Mouse (Mus musculus) megakaryocyte progenitor cell, adult 5-6 weeks (primary cell): Measurements from ENCODE around the gene Enkur. TPM values are rescaled to one million over a fixed set of nuclear protein-coding genes. Genes with fewer than 3 reads are reported as not detected.
A peak's percentile ranks its signal among the peaks of the same experiment; 100 is the strongest.
"Not testable (repeated sequence)": the region's sequence is repeated elsewhere in the genome, so short reads cannot be mapped to it uniquely, and the experiment has no call there.

Experiments used
- ATAC-seq: replicated peaks from 2 replicates; pipeline ENCODE4 v1.8.0; 2016; ENCODE audit warnings: mild to moderate bottlenecking, moderate TSS enrichment, inconsistent platforms; ENCODE audit not compliant: poor library complexity
- total RNA-seq, 2 experiments: library from RNA; stranded (forward) in 1 of 2; stranded (reverse) in 1 of 2; fragments of 157-497, 149-512 nt in 1 of 2; fragments of 200-1000 nt in 1 of 2; gene quantifications; 2 replicates each; pipeline versions ENCODE4 v1.2.3 to v1.2.4; 2015 to 2017

The Enkur gene
- 2.3 and 2.8 TPM in 2 replicates for total RNA-seq (2015)
- total RNA-seq (2017): 3.1 and 4.0 TPM in 2 replicates

DNA sequence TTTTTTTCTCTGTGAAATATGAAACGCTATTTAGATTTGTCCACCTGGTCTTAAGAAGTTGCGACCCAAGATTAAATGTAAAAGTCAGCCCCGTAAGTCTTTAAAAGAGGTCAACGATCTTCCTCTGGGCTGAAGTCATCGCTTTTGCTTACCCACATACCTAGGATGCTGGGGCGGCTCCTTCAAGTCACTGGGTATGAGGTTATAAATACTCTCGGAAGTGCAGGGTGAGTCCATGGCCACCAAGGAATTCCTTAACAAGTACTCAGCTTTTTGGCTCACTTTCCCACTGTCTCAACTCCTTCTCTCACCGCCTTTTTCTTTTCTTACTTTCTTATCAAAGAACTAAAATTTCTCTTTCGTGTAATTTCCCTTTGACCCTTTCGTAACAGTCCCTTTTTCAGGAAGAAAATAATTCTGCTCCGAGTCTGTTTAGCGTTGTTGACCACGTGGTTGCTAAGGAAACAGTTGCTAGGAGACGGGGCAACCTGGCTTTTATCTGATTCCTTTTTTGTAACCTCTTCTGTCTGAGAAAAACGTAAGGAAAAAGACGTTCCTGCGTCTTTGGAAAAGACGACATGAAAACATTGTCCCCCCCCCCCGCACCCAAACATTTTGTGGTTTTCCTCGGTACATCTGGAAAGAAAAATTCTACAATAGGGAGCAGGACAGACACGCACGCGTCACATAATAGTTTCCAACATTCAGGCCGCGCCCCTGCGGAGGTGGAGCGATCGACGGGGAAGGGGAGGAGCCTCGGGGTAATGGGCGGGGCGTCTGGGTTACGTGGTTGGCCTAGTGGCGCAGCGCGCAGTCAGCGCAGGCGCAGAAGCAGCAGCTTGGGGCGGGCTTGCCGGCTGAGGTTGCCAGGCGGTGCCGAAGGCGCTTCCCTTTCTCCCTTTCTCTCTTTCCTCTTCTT is at the start of gene Enkur, which contains the start of gene Thnsl1:
TSS of gene Enkur (minus strand) at position 454 of the 919 bp plus-strand sequence.
TSS of gene Thnsl1 (plus strand) at position 813 of the 919 bp plus-strand sequence.
- ATAC-seq: peak; percentile 93

DNA sequence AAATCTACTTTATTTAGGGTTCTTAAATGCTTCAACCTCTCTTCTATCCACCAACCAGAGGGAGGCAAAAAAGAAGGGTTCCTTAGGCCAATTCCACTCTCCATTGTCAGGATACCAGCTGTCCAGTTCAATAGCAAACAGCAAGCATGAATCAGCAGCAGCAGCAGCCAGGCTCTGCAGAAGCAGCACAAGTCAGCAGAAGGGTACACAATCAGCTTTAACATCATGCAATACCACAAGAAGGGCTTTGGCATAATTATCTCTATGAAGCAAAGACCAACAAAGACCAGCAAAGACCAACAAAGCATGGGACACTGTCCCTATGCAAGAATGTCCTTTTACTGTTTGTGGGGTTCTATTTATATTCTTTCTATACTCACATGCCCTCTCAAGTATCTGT is 49.1 kb upstream of the Enkur start:
- ATAC-seq: peak; percentile 70

DNA sequence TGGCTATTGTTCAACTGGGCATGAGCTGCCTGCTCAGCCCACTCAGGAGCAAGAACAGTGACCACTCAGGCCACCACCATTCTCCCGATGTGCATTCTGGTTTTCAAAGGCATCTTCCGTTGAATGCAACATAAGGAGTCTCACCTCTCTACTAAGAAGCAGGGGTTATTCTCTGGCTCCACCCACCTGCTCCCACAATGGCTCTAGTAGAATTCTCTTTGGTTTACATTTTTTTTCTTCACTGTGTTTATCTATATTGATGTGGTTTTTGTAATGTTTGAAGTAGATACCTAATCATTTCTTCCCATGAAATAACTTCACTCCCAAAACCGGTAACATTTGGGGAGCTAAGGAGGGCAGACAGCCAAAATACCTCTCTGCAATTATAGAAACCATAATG is 48.5 kb upstream of the Enkur start:
- peak; percentile 57; the same call in 1 of the 2 replicates for ATAC-seq

DNA sequence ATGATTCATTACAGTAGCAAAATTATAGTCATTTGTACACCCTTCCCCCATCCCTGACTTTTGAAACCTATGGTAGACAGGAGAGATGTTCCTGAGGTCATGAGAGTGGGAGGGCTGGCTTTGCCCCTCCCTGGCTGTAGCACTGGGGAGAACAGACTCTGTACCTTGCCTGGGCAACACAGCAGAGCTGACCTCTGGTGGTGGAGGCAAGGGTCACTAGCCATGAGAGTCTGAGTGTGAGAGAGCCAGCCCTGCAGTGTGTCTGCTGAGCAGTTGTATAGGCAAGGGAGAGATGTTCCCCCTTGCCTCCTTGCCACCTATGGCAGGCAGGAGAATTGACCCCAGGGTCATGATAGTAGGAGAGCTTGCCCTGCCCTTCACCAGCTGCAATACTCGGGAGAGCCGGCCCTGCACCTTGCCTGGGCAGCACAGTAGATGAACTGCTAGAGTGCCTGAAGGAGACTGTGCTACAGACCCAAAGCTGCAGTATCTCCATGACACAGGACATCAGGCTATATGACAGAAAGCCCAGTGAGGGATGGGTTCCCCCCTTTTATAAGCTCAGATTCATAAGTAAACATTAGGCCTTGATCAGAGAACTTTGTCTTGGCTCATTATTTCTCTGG is 40.4 kb upstream of the Enkur start:
- no peak for ATAC-seq

DNA sequence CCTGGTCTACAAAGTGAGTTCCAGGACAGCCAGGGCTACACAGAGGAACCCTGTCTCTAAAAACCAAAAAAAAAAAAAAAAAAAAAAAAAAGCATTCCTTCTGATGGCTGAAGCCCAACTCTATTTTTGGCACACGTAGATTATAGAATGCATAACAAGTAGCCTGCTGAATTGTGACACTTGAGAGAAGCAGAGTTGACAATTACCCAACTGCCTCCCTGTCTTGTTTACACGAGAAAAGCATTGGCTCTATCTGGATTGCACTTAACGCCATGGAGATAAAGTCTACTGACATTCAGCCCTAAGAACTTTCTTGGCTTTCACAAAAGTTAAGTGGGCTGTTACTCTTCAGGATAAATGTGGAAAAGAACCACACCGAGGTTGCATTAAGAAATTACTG is 39.8 kb upstream of the Enkur start:
- ATAC-seq: no peak

DNA sequence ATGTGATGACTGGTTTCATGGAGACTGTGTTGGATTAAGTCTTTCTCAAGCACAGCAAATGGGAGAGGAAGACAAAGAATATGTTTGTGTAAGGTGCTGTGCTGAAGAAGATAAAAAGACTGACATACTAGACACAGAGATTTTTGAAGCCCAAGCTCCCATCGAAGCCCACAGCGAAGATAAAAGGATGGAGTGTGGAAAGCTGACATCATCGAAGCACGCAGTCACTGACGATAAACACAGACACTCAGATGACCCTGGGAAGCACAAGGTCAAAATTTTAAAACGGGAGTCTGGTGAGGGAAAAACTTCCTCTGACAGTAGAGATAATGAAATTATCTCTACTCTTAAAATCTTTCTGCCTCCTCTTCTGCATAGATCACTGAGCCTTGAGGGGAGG is 38.9 kb upstream of the Enkur start:
- ATAC-seq: not testable (repeated sequence)

DNA sequence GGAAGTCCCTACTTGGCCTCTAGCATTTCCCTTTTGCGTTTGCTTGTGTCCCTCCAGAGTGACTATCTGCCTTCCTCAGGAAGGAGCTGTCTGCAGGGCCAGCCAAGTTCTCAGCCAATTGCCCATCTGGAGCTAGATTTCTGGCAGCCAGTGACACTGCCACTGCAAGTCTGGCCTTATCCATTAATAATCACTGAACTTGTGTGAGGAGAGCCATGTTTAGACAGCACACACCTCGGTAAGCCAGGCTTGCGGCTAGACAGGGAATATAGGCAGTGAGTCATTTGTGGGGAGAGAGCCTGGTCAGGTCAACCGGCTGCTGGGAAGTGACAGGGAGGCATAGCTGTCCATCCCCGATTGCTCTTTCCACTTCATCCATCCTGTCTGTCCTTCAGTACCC is 31.7 kb upstream of the Enkur start:
- ATAC-seq: peak; percentile 59

DNA sequence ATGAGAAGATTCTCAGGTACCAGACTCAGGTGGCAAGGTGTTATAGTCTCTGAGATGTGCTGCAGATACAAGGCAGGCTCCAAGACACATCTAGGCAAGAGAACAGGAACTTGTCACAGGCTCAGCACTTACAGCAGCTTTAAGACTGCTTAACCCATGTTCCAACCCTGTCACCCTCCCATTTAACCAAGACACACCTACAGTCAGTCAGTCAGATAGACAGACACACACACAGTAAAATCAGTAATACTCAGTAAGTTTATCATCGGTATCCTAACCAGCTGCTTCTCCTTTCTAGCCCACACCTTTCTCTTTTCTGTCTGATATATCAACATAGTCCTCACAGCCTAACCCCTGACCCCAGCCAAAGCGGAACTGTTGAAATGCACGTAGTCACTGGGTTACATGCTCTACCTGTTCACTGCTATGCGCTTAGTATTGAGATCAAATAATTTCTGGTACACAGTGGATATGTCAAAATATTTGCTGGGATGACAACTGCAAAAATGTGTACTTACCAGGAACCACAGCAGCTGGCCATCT is 30.8 kb upstream of the Enkur start:
- peak; percentile 30; the same call in 1 of the 2 replicates for ATAC-seq

DNA sequence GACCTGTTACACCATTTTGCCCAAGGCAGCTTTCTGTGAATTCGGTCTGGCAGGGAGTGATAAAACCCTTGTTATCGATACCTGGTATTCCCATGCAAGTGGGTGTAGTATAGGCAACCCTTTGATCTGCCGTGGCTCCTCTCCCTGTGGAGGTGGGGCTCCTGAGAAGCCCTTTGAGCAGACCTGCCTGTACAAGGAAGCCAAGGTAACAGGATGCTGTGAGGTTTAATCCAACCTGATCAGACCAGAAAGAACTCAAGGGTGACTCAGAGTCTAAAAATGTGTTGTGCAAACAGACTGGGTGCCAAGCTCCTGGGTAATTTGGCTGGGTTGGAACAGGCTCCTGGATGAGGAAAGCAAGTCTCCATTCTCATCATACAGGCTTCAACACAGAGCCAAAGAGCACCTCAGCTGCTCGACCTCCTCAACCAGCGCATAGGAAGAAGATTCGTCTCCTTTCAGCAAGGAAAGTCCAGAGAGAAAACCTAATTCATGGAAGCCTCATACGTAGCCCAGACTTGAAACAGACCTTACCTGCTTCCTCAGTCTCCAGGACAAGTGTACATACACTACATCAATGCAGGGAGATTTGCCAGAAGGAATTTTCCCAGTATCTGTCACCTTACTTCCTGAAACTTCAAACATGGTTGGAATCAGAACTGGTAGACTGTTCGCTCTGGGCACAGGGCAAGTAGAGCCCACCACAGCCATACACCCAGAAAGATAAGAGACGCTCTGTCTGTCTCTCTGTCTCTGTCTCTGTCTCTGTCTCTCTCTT is 29.9 kb upstream of the Enkur start:
- ATAC-seq: no peak

DNA sequence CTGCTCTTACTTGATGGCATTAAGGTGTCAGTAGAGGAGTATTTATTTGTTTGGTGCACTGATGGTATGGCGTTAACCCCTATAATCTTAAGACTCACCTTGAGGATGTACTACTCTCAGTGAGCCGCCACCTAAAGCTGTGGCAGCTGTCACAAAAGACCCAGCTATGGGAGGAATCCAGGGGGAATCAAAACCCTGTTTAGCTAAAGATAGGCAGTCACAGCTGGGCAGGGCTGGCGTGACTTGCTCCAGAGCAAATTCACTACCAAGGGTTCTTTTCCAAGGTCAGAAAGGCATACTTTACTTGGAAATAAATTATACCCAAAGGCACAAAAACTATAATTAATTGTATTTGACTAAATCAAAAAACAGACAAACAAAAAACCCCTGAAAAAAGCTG is 26.0 kb upstream of the Enkur start:
- no peak for ATAC-seq

DNA sequence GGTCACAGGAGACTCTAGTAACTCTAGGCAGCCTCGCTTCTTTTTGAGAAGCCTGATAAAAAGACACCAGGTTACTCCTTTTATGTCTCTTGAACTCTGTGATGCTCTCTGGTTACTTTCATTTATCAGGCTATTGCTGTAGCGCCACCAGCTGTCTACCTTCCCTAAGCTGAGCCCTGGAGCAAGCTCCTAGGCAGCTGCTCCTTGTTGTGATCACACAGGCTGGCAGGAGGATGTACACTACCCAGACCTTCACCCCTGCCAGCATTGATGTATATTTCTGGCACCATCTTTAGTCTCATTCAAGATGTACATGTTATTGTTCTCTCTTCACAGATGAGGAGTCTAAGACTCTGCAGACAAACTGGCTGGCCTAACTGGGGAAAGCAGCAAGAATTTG is 25.1 kb upstream of the Enkur start:
- no peak for ATAC-seq

DNA sequence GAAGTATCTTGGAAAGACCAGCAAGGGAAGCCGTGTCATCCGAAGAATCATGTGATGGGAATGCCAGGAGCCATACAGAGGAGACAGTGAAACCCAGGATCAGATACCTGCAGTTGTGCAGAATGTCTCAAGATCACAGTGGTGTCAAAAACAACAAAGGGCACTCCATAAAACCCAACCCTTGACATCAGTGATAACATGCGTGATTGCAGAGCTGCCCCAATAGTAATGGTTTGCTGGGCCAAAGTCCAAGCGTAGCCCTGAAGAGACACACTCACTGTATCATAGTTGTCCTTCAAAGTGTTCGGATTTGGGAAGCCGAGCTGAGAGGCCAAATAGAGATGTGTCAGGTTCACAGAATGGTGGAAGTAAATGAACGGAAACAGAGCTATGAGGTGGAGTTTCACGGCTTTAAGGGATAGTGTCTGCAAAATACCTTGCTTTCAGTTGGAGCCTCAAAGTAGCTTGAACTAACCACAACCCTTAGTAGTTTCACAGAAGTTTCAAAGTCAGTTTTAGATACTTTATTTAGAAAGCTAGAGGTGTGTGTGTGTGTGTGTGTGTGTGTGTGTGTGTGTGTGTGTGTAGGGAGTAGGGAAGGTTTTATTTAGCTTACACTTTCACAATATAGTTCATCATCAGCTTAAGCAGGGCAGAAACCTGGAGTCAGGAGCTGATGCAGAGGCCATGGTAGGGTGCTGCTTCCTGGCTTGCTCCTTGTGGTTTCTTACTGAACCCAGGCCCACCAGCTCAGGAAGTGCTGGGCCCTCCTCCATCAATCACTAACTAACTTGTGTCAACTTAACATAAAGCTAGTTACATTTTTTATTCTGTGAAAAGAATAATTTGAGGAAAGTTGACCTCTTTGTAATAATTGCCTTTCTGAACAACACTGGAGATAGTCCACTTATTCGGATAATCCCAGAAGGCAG is 17.6 kb upstream of the Enkur start:
- peak; percentile 46 for ATAC-seq

DNA sequence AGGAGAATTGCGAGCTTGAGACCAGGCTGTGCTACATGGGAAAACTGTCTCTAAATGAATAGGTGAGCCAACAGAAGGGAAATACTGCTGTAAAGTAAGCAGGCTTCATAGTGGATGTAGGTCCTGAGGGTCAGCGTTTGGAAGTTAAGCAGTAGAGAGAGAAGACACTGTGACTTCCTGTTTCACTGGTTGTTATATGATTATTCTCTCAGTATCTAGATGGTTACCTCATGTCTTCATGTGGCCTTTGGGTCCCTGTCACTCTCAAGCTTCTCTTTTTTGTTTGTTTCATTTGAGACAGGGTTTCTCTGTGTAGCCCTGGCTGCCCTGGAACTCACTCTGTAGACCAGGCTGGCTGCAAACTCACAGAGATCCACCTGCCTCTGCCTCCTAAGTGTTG is 10.1 kb upstream of the Enkur start:
- ATAC-seq: peak; percentile 71

DNA sequence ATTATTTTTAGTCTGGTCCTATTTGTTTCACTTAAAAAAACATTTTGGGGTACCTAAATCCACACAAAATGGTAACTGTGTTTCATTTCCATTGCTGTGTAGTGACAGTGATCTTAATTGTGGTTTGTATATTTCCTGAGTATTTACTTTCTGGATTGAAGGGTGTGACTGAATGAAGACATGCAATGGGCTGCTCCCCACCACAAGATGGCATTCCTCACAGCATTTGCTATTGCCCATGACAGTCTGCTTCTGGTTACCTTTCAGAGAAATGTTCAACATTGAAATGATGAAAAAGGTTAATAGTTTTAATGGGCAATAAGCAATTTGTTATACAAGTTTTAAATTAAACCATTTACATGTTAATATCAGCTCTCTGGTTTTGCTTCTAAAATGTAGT is 9.2 kb upstream of the Enkur start:
- ATAC-seq: peak; percentile 73

DNA sequence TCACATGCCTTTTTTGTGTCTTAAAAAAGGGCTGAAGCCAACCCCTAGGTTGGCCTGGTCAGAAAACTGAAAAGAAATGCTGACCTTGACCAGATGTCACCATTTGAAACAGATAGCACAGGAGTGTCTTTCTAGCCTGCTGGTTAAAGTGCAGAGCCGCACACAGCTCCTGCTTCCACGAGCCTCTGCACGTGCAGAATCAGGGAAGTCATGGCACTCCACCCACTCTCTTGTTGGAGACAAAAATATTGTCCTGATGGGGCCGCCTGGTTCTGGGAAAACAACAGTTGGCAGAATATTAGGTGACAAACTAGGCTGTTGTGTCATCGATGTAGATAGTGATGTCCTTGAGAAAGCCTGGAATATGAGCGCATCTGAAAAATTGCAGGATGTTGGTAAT is 6.2 kb upstream of the Enkur start:
- ATAC-seq: no peak

DNA sequence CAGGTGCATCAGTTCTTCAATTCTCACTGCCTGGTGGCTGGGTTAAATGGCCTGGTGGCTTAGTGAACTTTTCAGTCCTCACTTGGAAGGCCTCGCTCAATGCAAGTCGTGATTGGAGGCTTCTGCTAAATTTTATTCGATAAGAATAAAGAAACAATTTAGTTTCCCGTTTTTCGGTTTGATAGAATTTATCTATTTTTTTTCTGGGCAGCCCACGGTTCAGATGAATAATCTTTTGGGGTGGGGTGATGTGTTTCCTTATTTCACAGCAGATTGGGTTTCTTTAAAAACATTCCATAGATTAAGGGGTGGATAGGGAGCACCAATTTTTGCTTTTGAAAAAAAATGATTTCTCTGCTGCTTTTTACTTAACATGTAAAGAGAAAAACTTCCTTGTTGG is 1.1 kb upstream of the Enkur start:
- ATAC-seq: no peak

DNA sequence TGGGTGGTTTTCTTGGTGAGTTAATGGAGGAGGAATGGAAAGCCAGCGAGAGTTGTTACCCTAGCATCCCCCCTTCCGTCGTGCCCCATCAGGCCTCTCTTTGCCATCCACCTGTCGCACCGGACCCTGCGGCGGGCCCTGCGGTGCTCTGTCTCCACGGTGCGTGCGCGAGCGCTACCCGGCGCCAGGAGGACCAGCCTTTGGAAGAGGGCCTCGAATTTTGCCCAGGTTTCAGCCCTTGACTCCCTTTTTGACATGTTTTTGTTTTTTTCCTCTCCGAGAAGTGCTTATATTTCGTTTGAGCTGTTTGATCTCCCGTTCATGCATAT is 630 bp upstream of the Enkur start:
- peak; percentile 68 for ATAC-seq

DNA sequence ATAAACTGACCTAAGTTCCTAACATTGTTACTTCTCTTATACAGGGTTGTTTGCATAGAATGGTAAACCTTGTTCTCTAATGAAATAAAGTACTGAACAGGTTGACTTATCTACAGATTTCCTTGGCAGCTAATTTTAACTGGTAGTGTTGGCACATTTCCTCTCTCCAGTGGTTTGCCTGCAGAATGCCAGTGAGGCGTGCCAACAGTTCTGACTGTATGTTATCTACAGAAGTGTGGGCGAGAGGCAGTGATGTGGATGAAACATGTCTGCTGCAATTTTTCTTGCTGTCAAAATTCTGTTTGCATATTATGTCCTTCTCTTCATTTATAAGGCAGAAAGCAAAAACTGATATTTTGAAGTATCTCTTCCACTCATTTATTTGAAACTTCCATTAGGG is 2.4 kb downstream of the Enkur start:
- ATAC-seq: 0 out of 2 replicates have a peak, but pooled peaks have one; percentile 13

DNA sequence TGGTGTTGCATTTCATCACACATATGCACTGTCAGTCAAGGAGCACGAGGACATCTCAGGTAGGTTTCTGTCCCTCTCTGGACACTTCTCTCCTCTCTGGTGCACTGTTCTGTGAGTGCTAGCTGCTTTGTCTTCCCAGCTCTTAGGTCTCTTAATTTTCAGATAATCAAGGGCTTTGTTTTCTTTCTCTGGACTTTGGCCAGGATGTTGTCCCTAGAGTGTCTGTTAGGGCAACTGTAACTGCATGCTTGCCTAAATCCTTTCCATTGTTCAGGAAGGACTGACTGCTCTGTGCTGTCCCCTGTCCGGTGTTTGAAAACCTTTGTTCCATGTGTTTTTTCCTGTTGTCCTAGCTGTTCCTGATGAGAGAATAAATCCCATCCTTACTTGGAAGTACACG is 6.1 kb downstream of the Enkur start:
- ATAC-seq: no peak

DNA sequence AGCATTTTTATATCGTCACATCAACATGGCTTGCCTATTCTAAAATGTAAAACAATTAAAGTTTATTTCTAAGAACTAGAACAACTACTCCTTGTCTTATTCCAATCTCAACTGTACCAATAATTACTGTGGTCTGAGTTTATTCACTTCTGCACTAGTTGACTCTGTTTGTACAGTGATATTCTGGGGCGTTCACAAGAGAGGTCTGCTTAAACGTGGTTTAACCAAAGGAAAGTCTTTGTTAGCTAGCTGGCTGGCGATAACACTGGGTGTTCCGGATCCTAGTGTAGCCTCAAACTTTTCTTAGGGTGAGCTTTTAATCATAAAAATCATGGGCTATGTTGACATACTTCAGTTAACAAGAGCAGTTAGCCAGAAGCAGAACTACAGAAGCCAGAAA is 9.9 kb downstream of the Enkur start:
- no peak for ATAC-seq
